Mouse (Mus musculus) megakaryocyte-erythroid progenitor cell, adult 5-6 weeks (primary cell): ENCODE results near the gene Jade1. TPM values are rescaled to one million over a fixed set of nuclear protein-coding genes. Genes with fewer than 3 reads are reported as not detected.

Experiments
- ATAC-seq: replicated peaks from 2 replicates; pipeline ENCODE4 v1.8.0; 2016; ENCODE audit warnings: mild to moderate bottlenecking, inconsistent platforms; ENCODE audit not compliant: severe bottlenecking, poor library complexity, low FRiP score, low TSS enrichment
- total RNA-seq, 2 experiments: library from RNA; stranded (forward) in 1 of 2; stranded (reverse) in 1 of 2; fragments of 200-1000, 215-1000 nt in 1 of 2; fragments of >200 nt in 1 of 2; fragmentation: Nextera tagmentation in 1 of 2; gene quantifications; 2 replicates each; pipeline ENCODE4 v1.2.3; 2014 to 2017

Gene Jade1
- total RNA-seq (2014; fragmentation: Nextera tagmentation): 29.8 and 38.0 TPM in 2 replicates
- total RNA-seq (2017): 36.1 and 36.3 TPM in 2 replicates

GRCm38 (mm10) chr3:41555491-41556381 is at the start of gene Jade1:
Jade1 (plus strand) TSS chr3:41555731.
- no peak for ATAC-seq

GRCm38 (mm10) chr3:41509441-41509840 is 46.1 kb upstream of the Jade1 start:
- no peak for ATAC-seq

- no peak for ATAC-seq
Observed at GRCm38 (mm10) chr3:41510191-41510590, 45.3 kb upstream of the Jade1 start.

- ATAC-seq: no peak
Observed at GRCm38 (mm10) chr3:41510750-41511149, 44.8 kb upstream of the Jade1 start.

GRCm38 (mm10) chr3:41514003-41514402 is 41.5 kb upstream of the Jade1 start:
- no peak for ATAC-seq

- no peak for ATAC-seq
Observed at GRCm38 (mm10) chr3:41514683-41515305, 40.7 kb upstream of the Jade1 start.

- ATAC-seq: no peak
Observed at GRCm38 (mm10) chr3:41516961-41517518, 38.5 kb upstream of the Jade1 start.

- ATAC-seq: no peak
Observed at GRCm38 (mm10) chr3:41520925-41521324, 34.6 kb upstream of the Jade1 start.

- ATAC-seq: no peak
Observed at GRCm38 (mm10) chr3:41521733-41522132, 33.8 kb upstream of the Jade1 start.

GRCm38 (mm10) chr3:41522226-41523005 is 33.1 kb upstream of the Jade1 start:
- ATAC-seq: peak; percentile 63

- ATAC-seq: no peak
Observed at GRCm38 (mm10) chr3:41523006-41523375, 32.5 kb upstream of the Jade1 start.

GRCm38 (mm10) chr3:41523460-41523859 is 32.1 kb upstream of the Jade1 start:
- no peak for ATAC-seq

- ATAC-seq: no peak
Observed at GRCm38 (mm10) chr3:41528291-41528969, 27.1 kb upstream of the Jade1 start.

GRCm38 (mm10) chr3:41530156-41530555 is 25.4 kb upstream of the Jade1 start:
- no peak for ATAC-seq

GRCm38 (mm10) chr3:41531541-41531940 is 24.0 kb upstream of the Jade1 start:
- no peak for ATAC-seq

GRCm38 (mm10) chr3:41532109-41532508 is 23.4 kb upstream of the Jade1 start:
- no peak for ATAC-seq

GRCm38 (mm10) chr3:41533660-41534059 is 21.9 kb upstream of the Jade1 start:
- ATAC-seq: no peak

- ATAC-seq: no peak
Observed at GRCm38 (mm10) chr3:41537957-41538356, 17.6 kb upstream of the Jade1 start.

- ATAC-seq: peak; percentile 97
Observed at GRCm38 (mm10) chr3:41541313-41541712, 14.2 kb upstream of the Jade1 start.
